Mouse (Mus musculus): ENCODE data around the gene Lyrm2. TPM values are rescaled to one million over a fixed set of nuclear protein-coding genes. Genes with fewer than 3 reads are reported as not detected.
A peak's percentile ranks its signal among the peaks of the same experiment; 100 is the strongest.

Gene Lyrm2
- polyA plus RNA-seq, 1 experiment, result 0.16 TPM

DNA sequence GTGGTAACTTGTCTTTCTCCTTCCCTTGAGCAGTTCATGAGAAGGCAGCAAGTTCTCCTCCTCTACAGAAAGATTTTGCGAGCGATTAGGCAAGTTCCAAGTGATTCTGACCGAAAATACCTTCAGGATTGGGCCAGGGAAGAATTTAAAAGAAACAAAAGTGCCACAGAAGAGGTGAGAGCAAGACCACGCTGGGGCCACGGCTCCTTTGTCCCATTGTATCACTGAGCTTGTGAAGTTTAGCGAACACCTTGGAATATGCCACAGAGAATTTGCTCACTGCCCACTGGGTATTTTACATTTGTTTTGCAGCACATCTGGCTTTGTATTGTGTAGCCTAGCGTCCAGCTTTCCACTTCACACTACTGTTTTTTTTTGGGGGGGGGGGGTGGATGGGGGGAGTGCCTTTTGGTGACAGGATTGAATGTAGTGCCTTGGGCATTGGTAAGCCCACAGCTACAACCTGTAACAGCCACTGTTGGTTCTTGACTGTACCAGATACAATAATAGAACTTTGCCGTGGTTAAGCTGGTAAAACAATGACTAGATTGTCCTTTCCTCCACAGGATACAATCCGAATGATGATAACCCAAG is 621 bp downstream of the Lyrm2 start:
- peak overlapping the region; percentile 97 for H3K4me3 ChIP-seq (replicated peaks)
- no peak for TF ChIP-seq GATA1 (IDR thresholded peaks at IDR 0.05; ENCODE audit: low read length)
- no peak for TF ChIP-seq TAL1 (IDR thresholded peaks at IDR 0.05; ENCODE audit: low read length)
- no peaks in the 10 kb centered on the region for H3K27me3 ChIP-seq (ENCODE audit: control insufficient read depth)
- no peaks in the 10 kb centered on the region; the same call in 1 of the 2 replicates for H3K36me3 ChIP-seq (ENCODE audit: control insufficient read depth)
- peaks cover 18% of the 10 kb centered on the region for H3K4me1 ChIP-seq (ENCODE audit: control insufficient read depth)
- H3K9me3 ChIP-seq (ENCODE audit: control insufficient read depth, low read length), result no peaks in the 10 kb centered on the region

DNA sequence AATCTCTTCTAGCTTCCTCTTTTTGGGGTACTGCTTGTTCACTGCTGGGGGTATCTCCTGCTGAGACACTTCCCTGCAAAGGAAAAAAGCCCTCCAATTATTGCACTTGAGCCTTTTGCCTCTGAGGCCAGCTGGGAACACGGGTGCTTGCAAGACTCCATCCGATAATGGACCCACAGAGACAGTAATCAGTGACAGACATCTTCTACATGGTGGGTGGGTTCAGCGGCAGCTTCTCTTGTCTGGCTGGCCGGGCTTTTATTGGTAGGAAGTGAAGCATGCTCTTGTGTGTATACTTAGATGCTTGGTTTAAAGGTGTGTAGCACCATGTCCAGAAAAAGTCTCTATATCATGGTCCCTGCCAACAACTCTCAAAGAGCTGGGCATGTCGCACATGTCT is 17.4 kb downstream of the Lyrm2 start:
- Histone ChIP-seq H3K4me1 (ENCODE audit: control insufficient read depth) (peaks cover 12% of the 10 kb centered on the region), H3K4me3 (replicated peaks) (no peak overlapping the region), H3K36me3 (ENCODE audit: control insufficient read depth) (no peaks in the 10 kb centered on the region), H3K27me3 (ENCODE audit: control insufficient read depth) (no peaks in the 10 kb centered on the region), H3K9me3 (ENCODE audit: control insufficient read depth, low read length) (no peaks in the 10 kb centered on the region)
- no peak for TF ChIP-seq TAL1 (IDR thresholded peaks at IDR 0.05; ENCODE audit: low read length)

DNA sequence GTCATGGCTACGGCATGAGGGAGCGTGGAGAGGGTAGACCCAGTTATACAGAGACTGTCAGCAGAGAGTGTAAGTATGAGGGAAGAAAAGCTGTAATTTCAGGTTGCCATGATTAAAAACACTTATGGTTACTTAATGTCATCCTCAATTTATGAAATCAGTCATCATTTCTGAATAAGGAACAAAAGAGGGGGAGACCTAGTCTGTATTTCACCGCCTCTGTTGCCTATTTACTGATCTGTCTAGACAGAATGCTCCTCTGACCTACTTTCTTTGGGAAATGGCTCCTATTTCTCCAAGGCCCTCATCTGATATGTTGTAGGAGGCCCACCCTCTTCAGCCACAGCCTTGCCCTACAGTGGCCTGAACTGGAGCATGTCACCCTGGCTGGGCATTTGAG is 20.6 kb downstream of the Lyrm2 start:
- H3K4me3 ChIP-seq (replicated peaks), result no peak overlapping the region
- H3K27me3 ChIP-seq (ENCODE audit: control insufficient read depth), result no peaks in the 10 kb centered on the region
- no peaks in the 10 kb centered on the region for H3K36me3 ChIP-seq (ENCODE audit: control insufficient read depth)
- no peaks in the 10 kb centered on the region for H3K9me3 ChIP-seq (ENCODE audit: control insufficient read depth, low read length)
- TF ChIP-seq GATA1 (IDR thresholded peaks at IDR 0.05; ENCODE audit: low read length) (no peak), TAL1 (IDR thresholded peaks at IDR 0.05; ENCODE audit: low read length) (no peak)
- peaks cover 16% of the 10 kb centered on the region for H3K4me1 ChIP-seq (ENCODE audit: control insufficient read depth)

DNA sequence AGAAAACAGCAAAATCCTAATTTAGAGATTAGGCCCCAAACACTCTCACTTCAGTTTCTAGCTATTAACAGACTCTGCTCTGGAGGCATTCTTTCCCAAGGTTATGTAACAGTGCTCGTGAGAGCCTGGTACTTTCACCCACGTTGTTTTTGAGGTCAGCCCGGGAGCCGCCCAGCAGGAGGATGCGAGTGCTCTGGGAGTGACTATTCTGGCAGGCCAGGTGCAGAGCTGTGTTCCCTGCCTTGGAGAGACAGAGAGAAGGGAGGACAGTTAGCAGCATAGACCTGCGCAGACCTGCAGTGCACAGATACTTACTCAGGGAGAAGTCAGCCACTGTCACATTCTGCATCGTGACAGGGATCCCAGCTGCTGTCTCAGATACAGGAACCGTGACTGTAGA is 24.2 kb downstream of the Lyrm2 start:
- Histone ChIP-seq H3K36me3 (ENCODE audit: control insufficient read depth) (no peaks in the 10 kb centered on the region), H3K4me1 (ENCODE audit: control insufficient read depth) (peaks cover 37% of the 10 kb centered on the region), H3K4me3 (replicated peaks) (no peak overlapping the region), H3K27me3 (ENCODE audit: control insufficient read depth) (no peaks in the 10 kb centered on the region), H3K9me3 (ENCODE audit: control insufficient read depth, low read length) (no peaks in the 10 kb centered on the region)
- TF ChIP-seq GATA1 (IDR thresholded peaks at IDR 0.05; ENCODE audit: low read length), result no peak
- TF ChIP-seq TAL1 (IDR thresholded peaks at IDR 0.05; ENCODE audit: low read length), result no peak

DNA sequence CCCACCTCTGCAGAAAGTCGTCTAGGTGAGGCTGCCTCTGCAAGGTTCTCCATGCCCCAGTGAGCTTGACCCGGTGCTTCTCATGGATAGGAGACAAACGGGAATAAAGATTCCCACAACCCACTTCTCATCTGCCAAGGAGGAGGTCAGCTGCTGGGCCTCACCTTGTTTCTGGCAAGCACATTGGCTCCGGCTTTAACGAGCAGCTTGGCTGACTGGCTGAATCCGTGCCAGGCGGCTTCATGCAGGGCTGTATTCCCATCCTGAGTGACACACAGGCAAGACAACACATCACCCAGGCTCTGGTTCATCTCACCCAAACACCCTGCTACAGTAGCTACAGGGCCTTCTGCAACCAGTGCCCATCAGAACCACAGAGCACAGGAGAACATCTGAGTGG is 26.9 kb downstream of the Lyrm2 start:
- Histone ChIP-seq H3K36me3 (ENCODE audit: control insufficient read depth) (no peaks in the 10 kb centered on the region), H3K4me1 (ENCODE audit: control insufficient read depth) (peaks cover 40% of the 10 kb centered on the region), H3K9me3 (ENCODE audit: control insufficient read depth, low read length) (no peaks in the 10 kb centered on the region), H3K27me3 (ENCODE audit: control insufficient read depth) (no peaks in the 10 kb centered on the region), H3K4me3 (replicated peaks) (no peak overlapping the region)
- no peak for TF ChIP-seq TAL1 (IDR thresholded peaks at IDR 0.05; ENCODE audit: low read length)
- TF ChIP-seq GATA1 (IDR thresholded peaks at IDR 0.05; ENCODE audit: low read length), result no peak

DNA sequence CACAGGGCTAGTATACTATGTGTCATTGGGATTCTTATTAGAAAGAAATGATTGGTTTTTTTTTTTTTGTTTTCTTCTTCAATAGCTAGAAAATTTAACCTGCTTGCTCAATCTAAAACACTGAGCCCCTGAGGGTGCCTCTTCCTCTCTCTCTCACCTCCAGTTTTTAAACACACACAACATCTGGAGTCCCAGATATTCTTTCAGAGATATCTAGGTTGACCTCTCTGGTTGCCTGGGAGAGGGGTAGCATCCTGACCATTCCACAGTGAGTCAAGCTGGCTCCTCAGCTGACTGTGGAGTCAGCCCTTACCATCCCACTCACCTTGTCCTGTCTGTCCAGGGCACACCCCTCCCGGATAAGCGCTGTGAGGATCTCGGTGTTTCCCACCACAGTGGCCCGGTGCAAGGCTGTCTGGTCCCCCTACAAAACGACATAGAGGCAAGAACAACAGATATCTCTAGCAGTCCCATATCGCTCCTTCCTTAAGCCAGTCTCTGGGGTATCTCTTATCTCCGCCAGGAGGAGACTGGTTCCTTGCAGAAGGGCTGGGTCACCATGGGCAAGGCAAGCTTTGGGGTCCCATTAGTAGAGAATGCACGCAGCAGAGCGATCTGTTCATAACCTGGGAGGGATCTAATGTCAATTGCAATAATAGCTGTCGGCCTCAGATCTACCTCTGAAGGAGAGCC is 28.5 kb downstream of the Lyrm2 start:
- TF ChIP-seq GATA1 (IDR thresholded peaks at IDR 0.05; ENCODE audit: low read length), result no peak
- TF ChIP-seq TAL1 (IDR thresholded peaks at IDR 0.05; ENCODE audit: low read length), result no peak
- Histone ChIP-seq H3K4me3 (replicated peaks) (peak overlapping the region; percentile 8), H3K36me3 (ENCODE audit: control insufficient read depth) (no peaks in the 10 kb centered on the region), H3K27me3 (ENCODE audit: control insufficient read depth) (no peaks in the 10 kb centered on the region), H3K4me1 (ENCODE audit: control insufficient read depth) (peaks cover 42% of the 10 kb centered on the region), H3K9me3 (ENCODE audit: control insufficient read depth, low read length) (no peaks in the 10 kb centered on the region)

DNA sequence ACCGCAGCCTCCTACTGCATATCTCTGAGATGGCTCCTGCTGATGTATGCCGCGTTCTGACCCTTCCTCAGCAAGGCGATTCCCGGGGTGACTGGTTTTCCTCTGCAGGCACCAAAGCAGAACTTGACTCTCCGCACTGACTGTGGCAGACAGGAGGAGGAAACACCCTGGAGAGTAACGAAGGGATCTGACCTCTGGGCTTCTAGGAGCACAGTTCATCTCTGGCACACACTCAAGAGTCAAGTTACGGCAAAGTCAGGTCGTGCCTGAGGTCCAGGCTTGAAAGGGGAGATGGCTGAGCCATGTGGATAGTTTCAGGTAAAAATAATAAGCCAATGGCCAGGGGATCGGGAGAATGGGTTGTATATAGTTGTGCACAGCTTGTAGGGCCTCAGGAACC is 29.3 kb downstream of the Lyrm2 start:
- Histone ChIP-seq H3K4me1 (ENCODE audit: control insufficient read depth) (peaks cover 46% of the 10 kb centered on the region), H3K36me3 (ENCODE audit: control insufficient read depth) (no peaks in the 10 kb centered on the region)
- TF ChIP-seq TAL1 (IDR thresholded peaks at IDR 0.05; ENCODE audit: low read length) (no peak), GATA1 (IDR thresholded peaks at IDR 0.05; ENCODE audit: low read length) (no peak)

DNA sequence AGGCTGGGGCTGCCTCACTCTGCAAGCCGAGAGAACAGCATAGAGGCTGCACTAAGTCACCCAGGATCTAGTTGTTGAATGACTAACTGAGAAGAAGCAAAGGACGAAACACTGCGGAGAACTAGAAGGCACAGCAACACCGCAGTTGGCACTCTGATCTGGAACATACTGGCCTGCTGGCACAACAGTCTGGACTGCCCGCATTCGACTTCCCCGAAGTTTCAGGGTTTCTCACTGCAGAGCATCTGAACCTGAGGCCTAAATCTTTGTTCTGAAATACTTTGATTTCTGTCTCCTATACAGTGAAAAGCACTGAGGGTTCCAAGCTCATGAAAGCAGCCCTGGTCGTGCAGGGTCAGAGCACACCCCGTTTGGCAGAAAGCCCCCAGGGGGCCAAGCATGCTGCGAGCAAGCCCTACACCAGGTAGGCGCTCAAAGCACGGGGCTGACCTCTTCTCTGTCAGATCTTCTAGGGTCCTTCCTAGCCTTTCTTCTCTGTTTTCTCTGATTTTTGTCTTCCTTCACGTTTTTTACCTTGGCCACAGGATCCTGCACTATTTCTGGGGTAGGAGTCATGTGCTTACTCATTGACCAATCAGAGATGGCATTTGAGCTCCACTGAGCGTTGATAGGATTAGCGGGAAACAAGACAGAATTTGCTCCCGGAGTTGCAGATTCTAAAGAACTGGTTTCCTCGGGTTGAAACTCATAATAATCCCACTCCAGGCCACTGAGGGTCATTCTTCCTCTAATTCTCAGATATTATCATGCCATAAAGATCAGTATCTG is 33.6 kb downstream of the Lyrm2 start:
- H3K9me3 ChIP-seq (ENCODE audit: control insufficient read depth, low read length), result no peaks in the 10 kb centered on the region
- peaks cover 17% of the 10 kb centered on the region for H3K4me1 ChIP-seq (ENCODE audit: control insufficient read depth)
- no peaks in the 10 kb centered on the region for H3K27me3 ChIP-seq (ENCODE audit: control insufficient read depth)
- TF ChIP-seq TAL1 (IDR thresholded peaks at IDR 0.05; ENCODE audit: low read length), result no peak
- no peak for TF ChIP-seq GATA1 (IDR thresholded peaks at IDR 0.05; ENCODE audit: low read length)
- H3K4me3 ChIP-seq (replicated peaks), result peak overlapping the region; percentile 2
- H3K36me3 ChIP-seq (ENCODE audit: control insufficient read depth), result no peaks in the 10 kb centered on the region

More for the DNA sequence above, 29.3 kb downstream of the Lyrm2 start:
- Histone ChIP-seq H3K4me3 (replicated peaks) (no peak overlapping the region), H3K27me3 (ENCODE audit: control insufficient read depth) (no peaks in the 10 kb centered on the region), H3K9me3 (ENCODE audit: control insufficient read depth, low read length) (no peaks in the 10 kb centered on the region)

DNA sequence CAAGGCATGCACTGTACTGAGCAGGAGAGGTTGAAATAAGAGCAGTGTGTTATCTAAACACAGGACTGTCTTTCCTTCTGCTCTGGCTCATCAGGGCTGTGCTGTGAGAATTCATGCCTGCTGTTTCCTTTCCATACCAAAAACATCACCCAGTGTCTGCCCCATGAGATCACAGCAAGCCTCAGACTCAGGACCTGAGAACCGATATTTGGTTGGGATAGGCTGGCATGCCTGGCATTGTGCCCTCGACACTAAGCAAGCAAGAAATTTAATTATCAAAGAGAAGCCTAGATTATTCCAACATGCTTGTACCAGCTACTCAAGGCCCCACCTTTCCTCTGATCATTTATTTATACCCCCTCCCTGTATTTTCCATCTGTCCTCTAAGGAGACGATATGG is 34.5 kb downstream of the Lyrm2 start:
- Histone ChIP-seq H3K9me3 (ENCODE audit: control insufficient read depth, low read length) (no peaks in the 10 kb centered on the region), H3K4me3 (replicated peaks) (no peak overlapping the region), H3K4me1 (ENCODE audit: control insufficient read depth) (peaks cover 8% of the 10 kb centered on the region), H3K36me3 (ENCODE audit: control insufficient read depth) (no peaks in the 10 kb centered on the region), H3K27me3 (ENCODE audit: control insufficient read depth) (no peaks in the 10 kb centered on the region)
- TF ChIP-seq TAL1 (IDR thresholded peaks at IDR 0.05; ENCODE audit: low read length) (no peak), GATA1 (IDR thresholded peaks at IDR 0.05; ENCODE audit: low read length) (no peak)

All from erythroblast, embryonic 14.5 days (primary cell).